Comparison of ENCODE assay signal across 9 mouse cellular contexts in the genomic region with DNA sequence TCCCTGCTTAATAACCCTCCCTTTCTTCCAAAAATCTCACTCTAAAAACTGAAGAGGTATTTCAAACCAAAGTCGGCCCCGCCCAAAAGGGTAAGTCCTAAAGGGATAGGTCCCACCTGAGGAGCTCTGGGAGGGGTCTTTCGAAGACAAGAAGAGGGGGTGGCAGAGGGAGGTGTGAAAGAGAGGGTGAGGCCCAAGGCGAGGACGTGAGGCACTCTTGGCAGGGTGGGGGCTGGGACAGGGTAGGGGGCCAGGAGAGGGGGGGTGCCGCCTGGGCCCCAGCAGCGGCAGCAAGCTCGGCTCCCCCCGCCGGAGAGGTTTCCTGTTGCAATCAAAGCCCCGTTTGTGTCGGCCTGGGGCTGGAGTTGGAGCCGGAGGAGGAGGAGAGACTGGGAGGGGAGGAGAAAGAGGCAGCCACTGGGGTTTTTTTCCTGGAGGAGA. TPM values are rescaled to one million over a fixed set of nuclear protein-coding genes. Genes with fewer than 3 reads are reported as not detected.
DNase-seq lines count a peak whose midpoint lies in the region; ATAC-seq and TF ChIP-seq lines count a peak whose summit lies in the region.
"Had no signal": no experiment of that assay in that cellular context is flagged by ENCODE, and none has a peak within 500 bp of the region (broad histone marks: within the 10 kb centered on the region; RNA-seq: fewer than 3 reads in every experiment).

No protein-coding gene starts in this region.

- 0 out of 2 replicates have a peak overlapping the region, but pooled peaks have one; percentile 3 for H3K4me3 ChIP-seq in forebrain, embryonic 11.5 days (ENCODE audit: low read depth, low read length)
- H3K4me3 ChIP-seq in forebrain, postnatal 0 days (ENCODE audit: low read depth, low read length), result no peak overlapping the region
- peak overlapping the region; percentile 13 for H3K4me3 ChIP-seq in heart, postnatal 0 days (ENCODE audit: low read depth, low read length)
- peak overlapping the region; percentile 58 for H3K4me3 ChIP-seq in limb, embryonic 15.5 days
- no peak overlapping the region for H3K4me3 ChIP-seq in neural tube, embryonic 14.5 days (ENCODE audit: low read depth, low read length)

- peak overlapping the region; percentile 32; the same call in 1 of the 2 replicates for H3K4me2 ChIP-seq in forebrain, embryonic 11.5 days (ENCODE audit: low read depth, low read length, severe bottlenecking)
- no peak overlapping the region for H3K4me2 ChIP-seq in forebrain, postnatal 0 days (ENCODE audit: low read depth)
- peak overlapping the region; percentile 50 for H3K4me2 ChIP-seq in heart, postnatal 0 days (ENCODE audit: low read depth, low read length)
- peak overlapping the region; percentile 85 for H3K4me2 ChIP-seq in limb, embryonic 15.5 days
- H3K4me2 ChIP-seq in neural tube, embryonic 14.5 days (ENCODE audit: low read depth, low read length), result peak overlapping the region; percentile 22; the same call in 1 of the 2 replicates

- TF ChIP-seq CTCF in forebrain, postnatal 0 days (IDR thresholded peaks at IDR 0.05; ENCODE audit: low read depth), result no peak
- no peak for TF ChIP-seq CTCF in heart, postnatal 0 days (IDR thresholded peaks at IDR 0.05; ENCODE audit: low read depth)

- no peak for ATAC-seq in forebrain, embryonic 11.5 days (replicated peaks; ENCODE audit: low FRiP score)
- ATAC-seq in forebrain, postnatal 0 days, result no peak
- no peak for ATAC-seq in heart, postnatal 0 days (ENCODE audit: insufficient read depth, low read depth)
- peak; percentile 15; the same call in 1 of the 2 replicates for ATAC-seq in limb, embryonic 15.5 days (ENCODE audit: insufficient number of reproducible peaks, low FRiP score, low TSS enrichment, low read depth)
- ATAC-seq in neural tube, embryonic 14.5 days (ENCODE audit: low read depth), result no peak
- no peak for ATAC-seq in megakaryocyte progenitor cell, adult 5-6 weeks (replicated peaks; ENCODE audit: poor library complexity)

- no peaks in the 10 kb centered on the region for H3K9me3 ChIP-seq in forebrain, embryonic 11.5 days (ENCODE audit: control insufficient read depth, low read length)
- no peaks in the 10 kb centered on the region for H3K9me3 ChIP-seq in forebrain, postnatal 0 days (ENCODE audit: low read length)
- no peaks in the 10 kb centered on the region for H3K9me3 ChIP-seq in heart, postnatal 0 days (replicated peaks; ENCODE audit: control insufficient read depth, low read length)
- no peaks in the 10 kb centered on the region for H3K9me3 ChIP-seq in limb, embryonic 15.5 days
- no peaks in the 10 kb centered on the region for H3K9me3 ChIP-seq in neural tube, embryonic 14.5 days (ENCODE audit: control insufficient read depth, low read length)

- H3K4me1 ChIP-seq in forebrain, embryonic 11.5 days (replicated peaks; ENCODE audit: control insufficient read depth, insufficient read depth, low read length), result peaks cover 28% of the 10 kb centered on the region
- peaks cover 8% of the 10 kb centered on the region for H3K4me1 ChIP-seq in forebrain, postnatal 0 days (ENCODE audit: insufficient read depth)
- 0 out of 2 replicates have a peak, but pooled peaks cover 10% of the 10 kb centered on the region for H3K4me1 ChIP-seq in heart, postnatal 0 days (ENCODE audit: control insufficient read depth, insufficient read depth)
- H3K4me1 ChIP-seq in limb, embryonic 15.5 days, result peaks cover 79% of the 10 kb centered on the region
- peaks cover 9% of the 10 kb centered on the region; the same call in 1 of the 2 replicates for H3K4me1 ChIP-seq in neural tube, embryonic 14.5 days (ENCODE audit: control insufficient read depth, insufficient read depth, low read length)

- peak overlapping the region; percentile 48 for H3K9ac ChIP-seq in forebrain, embryonic 11.5 days (ENCODE audit: low read length)
- no peak overlapping the region for H3K9ac ChIP-seq in forebrain, postnatal 0 days
- peak overlapping the region; percentile 35; the same call in 1 of the 2 replicates for H3K9ac ChIP-seq in heart, postnatal 0 days (replicated peaks; ENCODE audit: low read depth, low read length)
- no peak overlapping the region for H3K9ac ChIP-seq in limb, embryonic 15.5 days
- H3K9ac ChIP-seq in neural tube, embryonic 14.5 days (replicated peaks; ENCODE audit: low read depth, low read length), result no peak overlapping the region

- no peak for DNase-seq in forebrain, embryonic 11.5 days (ENCODE audit: low spot score)
- no peak for DNase-seq in forebrain, postnatal 0 days
- peak; percentile 56 for DNase-seq in Muller cell, postnatal 12 days (ENCODE audit: inconsistent ontology term)
- no peak for DNase-seq in heart, postnatal 0 days (ENCODE audit: low spot score)
- no peak for DNase-seq in natural killer cell, adult 2 months (ENCODE audit: low spot score in 2 of 2)

- peaks cover 31% of the 10 kb centered on the region for H3K27me3 ChIP-seq in forebrain, embryonic 11.5 days (ENCODE audit: control insufficient read depth, insufficient read depth, low read length)
- H3K27me3 ChIP-seq in forebrain, postnatal 0 days (ENCODE audit: insufficient read depth, low read length), result no peaks in the 10 kb centered on the region
- peaks cover 13% of the 10 kb centered on the region; the same call in 1 of the 2 replicates for H3K27me3 ChIP-seq in heart, postnatal 0 days (ENCODE audit: control insufficient read depth, insufficient read depth, low read length)
- H3K27me3 ChIP-seq in limb, embryonic 15.5 days, result no peaks in the 10 kb centered on the region
- H3K27me3 ChIP-seq in neural tube, embryonic 14.5 days (ENCODE audit: control insufficient read depth, insufficient read depth, low read length), result peaks cover 5% of the 10 kb centered on the region

- H3K27ac ChIP-seq in forebrain, embryonic 11.5 days (ENCODE audit: low read depth, low read length), result peak overlapping the region; percentile 41; the same call in 1 of the 2 replicates
- no peak overlapping the region for H3K27ac ChIP-seq in forebrain, postnatal 0 days (ENCODE audit: low read depth, low read length)
- peak overlapping the region; percentile 57 for H3K27ac ChIP-seq in heart, postnatal 0 days (ENCODE audit: low read depth)
- peak overlapping the region; percentile 99 for H3K27ac ChIP-seq in limb, embryonic 15.5 days
- no peak overlapping the region for H3K27ac ChIP-seq in neural tube, embryonic 14.5 days (ENCODE audit: low read depth, low read length)

- H3K36me3 ChIP-seq in forebrain, embryonic 11.5 days (ENCODE audit: control insufficient read depth, insufficient read depth, low read length), result no peaks in the 10 kb centered on the region
- no peaks in the 10 kb centered on the region for H3K36me3 ChIP-seq in forebrain, postnatal 0 days (ENCODE audit: insufficient read depth)
- no peaks in the 10 kb centered on the region for H3K36me3 ChIP-seq in heart, postnatal 0 days (replicated peaks; ENCODE audit: control insufficient read depth, insufficient read depth, low read length)
- H3K36me3 ChIP-seq in limb, embryonic 15.5 days, result peaks cover 32% of the 10 kb centered on the region
- H3K36me3 ChIP-seq in neural tube, embryonic 14.5 days (ENCODE audit: control insufficient read depth, insufficient read depth, low read length), result no peaks in the 10 kb centered on the region

- 1% methylated on average over 12 of the region's 13 CpGs for WGBS in forebrain, embryonic 11.5 days
- WGBS in forebrain, postnatal 0 days, result 6% methylated on average over 13 of the region's 13 CpGs
- WGBS in heart, postnatal 0 days, result 7% methylated on average over 12 of the region's 13 CpGs
- 1% methylated on average over 13 of the region's 13 CpGs for WGBS in limb, embryonic 15.5 days
- 8% methylated on average over 10 of the region's 13 CpGs for WGBS in neural tube, embryonic 14.5 days

- TF ChIP-seq EP300 in heart, postnatal 0 days (IDR thresholded peaks at IDR 0.05; ENCODE audit: low read depth), result no peak

RNA-seq across cellular contexts. Expression of a gene that starts 8.0 kb away (rescaled TPM):
- 19.3 and 19.7 TPM in 2 replicates for polyA plus RNA-seq in forebrain, embryonic 11.5 days (2014; fragmentation: Nextera tagmentation; extraction: Ambion mirVana)
- total RNA-seq in forebrain, postnatal 0 days (2014; rRNA removed), result 6.5 and 12.3 TPM in 2 replicates
- 4.5 and 4.6 TPM in 2 replicates for polyA plus RNA-seq in forebrain, postnatal 0 days (2015; fragmentation: Nextera tagmentation; extraction: Ambion mirVana)
- total RNA-seq in heart, postnatal 0 days (2014; rRNA removed; ENCODE audit: low replicate concordance), result 8.9 and 9.7 TPM in 2 replicates
- 5.4 and 6.0 TPM in 2 replicates for polyA plus RNA-seq in heart, postnatal 0 days (2015; fragmentation: Nextera tagmentation; extraction: Ambion mirVana)
- polyA plus RNA-seq in limb, embryonic 15.5 days (2015; fragmentation: Nextera tagmentation; extraction: Ambion mirVana), result 120 and 128 TPM in 2 replicates
- polyA plus RNA-seq in neural tube, embryonic 14.5 days (2014; fragmentation: Nextera tagmentation; extraction: Ambion mirVana), result 4.3 and 6.9 TPM in 2 replicates
- 4.1 and 4.8 TPM in 2 replicates for total RNA-seq in megakaryocyte progenitor cell, adult 5-6 weeks (2015)
- total RNA-seq in megakaryocyte progenitor cell, adult 5-6 weeks (2017), result 3.9 and 4.2 TPM in 2 replicates

RNA-seq across cellular contexts. Expression of a gene that starts 17.5 kb away (rescaled TPM):
- polyA plus RNA-seq in forebrain, embryonic 11.5 days (2014; fragmentation: Nextera tagmentation; extraction: Ambion mirVana), result 0.76 and 1.1 TPM in 2 replicates
- 0.31 and 2.4 TPM in 2 replicates for total RNA-seq in forebrain, postnatal 0 days (2014; rRNA removed)
- 0.50 and 0.75 TPM in 2 replicates for polyA plus RNA-seq in forebrain, postnatal 0 days (2015; fragmentation: Nextera tagmentation; extraction: Ambion mirVana)
- total RNA-seq in heart, postnatal 0 days (2014; rRNA removed; ENCODE audit: low replicate concordance), result 0.23 and 1.1 TPM in 2 replicates
- 0.79 and 0.92 TPM in 2 replicates for polyA plus RNA-seq in heart, postnatal 0 days (2015; fragmentation: Nextera tagmentation; extraction: Ambion mirVana)
- 6.3 and 6.6 TPM in 2 replicates for polyA plus RNA-seq in limb, embryonic 15.5 days (2015; fragmentation: Nextera tagmentation; extraction: Ambion mirVana)
- 0.55 and 1.6 TPM in 2 replicates for polyA plus RNA-seq in neural tube, embryonic 14.5 days (2014; fragmentation: Nextera tagmentation; extraction: Ambion mirVana)
- 26.6 and 29.2 TPM in 2 replicates for total RNA-seq in megakaryocyte progenitor cell, adult 5-6 weeks (2015)
- total RNA-seq in megakaryocyte progenitor cell, adult 5-6 weeks (2017), result 36.7 and 44.6 TPM in 2 replicates

RNA-seq across cellular contexts. Expression of a gene that starts 21.1 kb away (rescaled TPM):
- polyA plus RNA-seq in forebrain, embryonic 11.5 days (2014; fragmentation: Nextera tagmentation; extraction: Ambion mirVana), result 0.21 and 0.48 TPM in 2 replicates
- total RNA-seq in forebrain, postnatal 0 days (2014; rRNA removed), result 0.15 TPM in 1 of 2 replicates, not detected in the other
- polyA plus RNA-seq in forebrain, postnatal 0 days (2015; fragmentation: Nextera tagmentation; extraction: Ambion mirVana), result not detected in 2 replicates
- total RNA-seq in heart, postnatal 0 days (2014; rRNA removed; ENCODE audit: low replicate concordance), result not detected in 2 replicates
- polyA plus RNA-seq in heart, postnatal 0 days (2015; fragmentation: Nextera tagmentation; extraction: Ambion mirVana), result not detected in 2 replicates
- 0.79 and 0.83 TPM in 2 replicates for polyA plus RNA-seq in limb, embryonic 15.5 days (2015; fragmentation: Nextera tagmentation; extraction: Ambion mirVana)
- polyA plus RNA-seq in neural tube, embryonic 14.5 days (2014; fragmentation: Nextera tagmentation; extraction: Ambion mirVana), result not detected in 2 replicates
- total RNA-seq in megakaryocyte progenitor cell, adult 5-6 weeks (2015), result not detected in 2 replicates
- not detected in 2 replicates for total RNA-seq in megakaryocyte progenitor cell, adult 5-6 weeks (2017)
- total RNA-seq: heart, adult 18-20 months had no signal

RNA-seq across cellular contexts. Expression of a gene that starts 30.0 kb away (rescaled TPM):
- polyA plus RNA-seq in forebrain, embryonic 11.5 days (2014; fragmentation: Nextera tagmentation; extraction: Ambion mirVana), result 55.6 and 64.7 TPM in 2 replicates
- total RNA-seq in forebrain, postnatal 0 days (2014; rRNA removed), result 33.2 and 39.3 TPM in 2 replicates
- 63.0 and 63.7 TPM in 2 replicates for polyA plus RNA-seq in forebrain, postnatal 0 days (2015; fragmentation: Nextera tagmentation; extraction: Ambion mirVana)
- 35.6 and 53.5 TPM in 2 replicates for total RNA-seq in heart, postnatal 0 days (2014; rRNA removed; ENCODE audit: low replicate concordance)
- 31.4 and 34.1 TPM in 2 replicates for polyA plus RNA-seq in heart, postnatal 0 days (2015; fragmentation: Nextera tagmentation; extraction: Ambion mirVana)
- 100.0 and 103 TPM in 2 replicates for polyA plus RNA-seq in limb, embryonic 15.5 days (2015; fragmentation: Nextera tagmentation; extraction: Ambion mirVana)
- polyA plus RNA-seq in neural tube, embryonic 14.5 days (2014; fragmentation: Nextera tagmentation; extraction: Ambion mirVana), result 54.0 and 55.1 TPM in 2 replicates
- total RNA-seq in megakaryocyte progenitor cell, adult 5-6 weeks (2015), result 28.2 and 33.0 TPM in 2 replicates
- 17.8 and 25.5 TPM in 2 replicates for total RNA-seq in megakaryocyte progenitor cell, adult 5-6 weeks (2017)

RNA-seq across cellular contexts. Expression of a gene that starts 44.7 kb away (rescaled TPM):
- 38.2 and 39.2 TPM in 2 replicates for polyA plus RNA-seq in forebrain, embryonic 11.5 days (2014; fragmentation: Nextera tagmentation; extraction: Ambion mirVana)
- total RNA-seq in forebrain, postnatal 0 days (2014; rRNA removed), result 46.2 and 47.8 TPM in 2 replicates
- 25.9 and 29.9 TPM in 2 replicates for polyA plus RNA-seq in forebrain, postnatal 0 days (2015; fragmentation: Nextera tagmentation; extraction: Ambion mirVana)
- 43.9 and 64.7 TPM in 2 replicates for total RNA-seq in heart, postnatal 0 days (2014; rRNA removed; ENCODE audit: low replicate concordance)
- 27.7 and 33.1 TPM in 2 replicates for polyA plus RNA-seq in heart, postnatal 0 days (2015; fragmentation: Nextera tagmentation; extraction: Ambion mirVana)
- 80.3 and 81.8 TPM in 2 replicates for polyA plus RNA-seq in limb, embryonic 15.5 days (2015; fragmentation: Nextera tagmentation; extraction: Ambion mirVana)
- 28.7 and 36.5 TPM in 2 replicates for polyA plus RNA-seq in neural tube, embryonic 14.5 days (2014; fragmentation: Nextera tagmentation; extraction: Ambion mirVana)
- total RNA-seq in megakaryocyte progenitor cell, adult 5-6 weeks (2015), result 6.3 and 10.2 TPM in 2 replicates
- total RNA-seq in megakaryocyte progenitor cell, adult 5-6 weeks (2017), result 6.4 and 8.1 TPM in 2 replicates

Comparison
In these comparisons a context has a peak if more than half of its experiments do, and no peak if none do; other contexts are left out.
1. H3K27ac ChIP-seq: peak in forebrain, embryonic 11.5 days (single experiment), heart, postnatal 0 days (single experiment) and limb, embryonic 15.5 days (single experiment); none in forebrain, postnatal 0 days (single experiment) and neural tube, embryonic 14.5 days (single experiment).
2. H3K4me3 ChIP-seq: peak in forebrain, embryonic 11.5 days (single experiment), heart, postnatal 0 days (single experiment) and limb, embryonic 15.5 days (single experiment); none in forebrain, postnatal 0 days (single experiment) and neural tube, embryonic 14.5 days (single experiment).
3. H3K9ac ChIP-seq: peak in forebrain, embryonic 11.5 days (single experiment) and heart, postnatal 0 days (single experiment); none in forebrain, postnatal 0 days (single experiment), limb, embryonic 15.5 days (single experiment) and neural tube, embryonic 14.5 days (single experiment).